Mouse (Mus musculus) embryo, embryonic 10.5 days (tissue): ENCODE measurements at regions not wholly inside any gene's neighbourhood (a gene's known extent, or its start where the extent isn't known, plus 50 kb on each side); places are given as distances from the start of the nearest gene placed in this dataset.

Experiments used
- DNase-seq: peaks from one replicate; pipeline ENCODE4 v3.0.0-alpha.2; 2015; ENCODE audit warnings: low spot score

DNA sequence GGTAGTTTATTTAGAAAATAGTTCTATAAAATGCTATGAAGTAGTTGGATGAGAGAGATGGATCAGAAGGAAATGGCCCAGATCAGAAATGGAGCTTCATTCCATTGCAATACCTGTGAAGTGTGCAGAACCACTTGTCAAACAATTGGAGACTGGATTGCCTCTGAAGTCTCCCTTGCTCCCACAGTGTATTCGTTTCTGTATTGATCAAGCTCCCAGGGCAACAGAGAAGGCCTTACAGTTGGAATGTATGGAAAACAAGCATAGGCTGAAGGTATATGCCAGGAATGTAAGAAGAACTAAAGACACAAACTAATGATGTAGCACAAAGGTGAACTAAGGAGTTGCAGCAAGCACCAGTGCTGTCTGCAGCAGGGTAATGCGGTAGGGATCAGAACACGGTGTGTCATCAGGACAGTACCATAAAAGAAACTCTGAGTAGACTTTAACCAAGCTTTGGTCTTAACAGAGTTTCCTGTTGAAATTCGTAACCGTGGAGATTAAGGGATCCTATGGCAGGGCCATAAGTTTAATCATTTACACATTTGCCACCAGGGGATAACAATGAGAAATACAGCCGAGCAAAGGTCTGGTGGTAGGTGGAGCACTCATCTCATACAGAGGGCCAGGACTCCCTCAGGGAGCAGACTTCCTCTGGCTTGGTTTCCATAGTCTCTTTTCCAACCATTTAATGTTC, 732.9 kb upstream of the 2610301B20Rik start:
- no peak for DNase-seq

DNA sequence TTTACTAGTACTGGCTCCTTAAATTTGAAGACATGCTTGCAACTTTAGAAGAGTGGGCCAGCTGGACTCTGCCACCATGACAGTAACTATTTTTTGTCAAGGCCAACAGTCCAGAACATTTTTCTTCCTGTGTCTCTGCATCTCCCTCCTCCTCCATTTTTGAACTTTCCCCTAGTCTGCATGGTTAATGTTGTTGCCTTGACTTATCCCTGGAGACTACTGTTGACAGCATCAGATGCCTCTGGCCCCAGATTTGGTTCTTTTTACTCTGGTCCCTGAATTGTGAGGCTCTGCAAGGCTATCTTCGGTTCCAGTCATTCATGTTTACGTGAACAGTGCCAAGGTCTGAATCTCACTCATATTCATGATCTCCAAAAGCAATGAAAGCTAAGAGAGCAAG, 724.4 kb upstream of the 2610301B20Rik start:
- no peak for DNase-seq

DNA sequence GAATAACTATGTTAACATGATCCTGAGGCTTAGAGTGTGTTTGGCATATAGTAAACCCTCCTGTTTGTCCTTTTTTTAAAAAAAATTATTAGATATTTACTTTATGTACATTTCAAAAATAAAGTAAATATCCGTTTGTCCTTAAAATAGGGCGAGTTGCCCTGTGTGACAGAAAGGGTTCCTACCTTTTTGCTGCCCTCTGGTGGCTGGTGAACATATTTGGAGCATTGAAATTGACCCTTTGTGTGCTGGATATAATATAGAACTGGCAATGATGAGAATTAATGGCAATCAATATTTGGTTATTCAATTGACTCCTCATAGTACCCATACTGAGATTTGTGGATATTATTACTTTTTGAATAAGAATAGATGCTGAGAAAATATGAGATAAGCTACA, 723.8 kb upstream of the 2610301B20Rik start:
- DNase-seq, result peak; percentile 69

DNA sequence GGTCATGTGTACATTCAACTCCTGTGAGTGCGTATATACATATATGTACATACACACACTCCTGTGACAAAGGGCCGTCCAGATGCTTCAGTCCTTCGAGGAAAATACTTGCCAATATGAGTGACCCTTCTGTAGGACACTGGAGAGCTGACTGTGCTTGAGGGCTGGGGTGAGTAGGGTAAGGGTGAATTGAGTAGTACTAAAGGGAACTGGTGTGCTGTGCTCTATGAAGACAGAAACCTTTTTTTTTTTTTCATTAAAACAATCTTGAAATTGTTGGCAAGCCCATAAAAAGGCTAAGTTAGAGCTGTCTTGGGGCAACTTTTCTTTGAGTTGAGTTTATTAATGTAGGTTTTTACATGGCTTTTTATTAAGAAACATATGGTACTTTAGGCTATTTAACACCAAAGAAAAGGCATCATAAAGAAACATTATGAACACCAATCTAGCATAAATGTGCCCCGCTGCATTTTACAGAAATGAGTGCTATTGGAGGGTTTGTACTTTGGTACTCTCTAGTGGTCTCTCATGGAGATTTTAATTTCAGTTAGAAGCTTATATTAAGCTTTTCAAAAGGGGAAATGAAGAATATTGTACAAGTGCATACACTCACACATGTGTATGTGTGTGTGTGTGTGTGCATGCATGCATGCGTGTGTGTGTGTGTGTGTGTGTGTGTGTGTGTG, 718.5 kb upstream of the 2610301B20Rik start:
- DNase-seq, result no peak

DNA sequence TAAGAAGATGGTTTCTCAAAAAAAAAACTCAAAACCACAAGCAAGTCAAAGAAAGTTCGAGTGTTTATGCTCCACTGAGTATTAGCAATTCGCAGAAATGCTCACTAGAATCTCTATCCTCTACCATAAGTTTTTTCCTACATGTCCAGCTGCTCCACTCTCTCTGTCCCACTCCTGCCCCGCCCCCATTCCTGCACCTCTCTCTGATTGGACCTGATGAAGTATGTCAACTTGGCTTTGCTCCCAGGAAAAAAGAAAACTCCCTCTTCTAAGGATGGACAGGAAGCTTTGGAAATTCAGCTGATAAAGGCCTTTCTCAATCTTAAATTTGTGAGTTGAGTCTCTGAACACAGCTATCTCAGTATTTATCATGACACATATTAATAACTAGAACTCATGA, 684.4 kb upstream of the 2610301B20Rik start:
- DNase-seq, result no peak

DNA sequence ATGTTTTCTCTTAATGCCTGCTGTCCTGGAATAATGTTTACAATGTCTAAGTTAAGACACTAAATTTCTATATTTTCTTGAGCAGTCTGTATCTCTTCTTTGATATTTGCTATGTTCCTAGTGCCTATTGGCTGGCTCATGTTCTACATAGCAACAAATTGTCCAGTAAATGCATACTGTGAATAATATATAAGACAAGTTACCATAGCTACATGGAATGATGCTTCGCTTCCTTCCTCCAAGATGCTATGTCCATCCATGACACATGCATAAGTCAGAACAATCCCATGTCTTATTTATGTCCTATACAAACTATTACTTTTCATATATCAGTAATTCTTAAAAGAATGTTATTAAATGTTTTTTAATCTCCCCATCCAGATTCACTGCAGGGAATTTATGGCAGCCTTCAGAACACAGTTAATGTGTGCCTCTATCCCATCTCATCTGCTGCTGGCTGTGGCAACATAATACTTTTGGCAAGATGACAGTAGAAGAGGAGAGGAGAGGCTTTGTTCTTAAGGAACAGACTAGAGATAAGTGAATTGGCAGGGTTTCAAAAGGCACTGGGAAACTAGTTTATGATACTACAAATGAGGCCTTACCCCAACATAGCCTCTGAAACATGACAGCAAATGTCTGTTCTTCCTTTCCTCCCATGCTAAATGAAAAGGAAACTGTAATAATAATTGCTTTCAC, 676.9 kb upstream of the 2610301B20Rik start:
- no peak for DNase-seq

DNA sequence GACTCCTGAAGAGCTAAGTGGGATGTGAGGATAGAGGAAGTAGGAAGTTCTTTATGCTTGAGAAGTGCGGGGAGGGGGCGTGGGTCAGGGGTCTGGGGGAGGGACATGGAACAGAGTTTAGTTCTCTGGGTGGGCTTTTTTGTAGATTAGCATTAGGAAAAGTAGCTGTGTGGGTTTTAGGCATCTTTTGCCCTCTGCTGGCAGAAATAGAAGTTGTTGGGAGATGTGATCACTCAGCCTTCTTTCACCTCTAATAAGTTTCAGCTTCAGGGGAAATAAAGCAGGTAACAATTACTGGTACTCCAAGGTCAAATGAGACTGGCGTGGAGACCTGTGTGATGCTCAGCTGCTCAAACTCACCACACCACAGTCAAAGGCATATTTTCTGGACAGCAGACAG, 672.5 kb upstream of the 2610301B20Rik start:
- DNase-seq, result peak; percentile 40

DNA sequence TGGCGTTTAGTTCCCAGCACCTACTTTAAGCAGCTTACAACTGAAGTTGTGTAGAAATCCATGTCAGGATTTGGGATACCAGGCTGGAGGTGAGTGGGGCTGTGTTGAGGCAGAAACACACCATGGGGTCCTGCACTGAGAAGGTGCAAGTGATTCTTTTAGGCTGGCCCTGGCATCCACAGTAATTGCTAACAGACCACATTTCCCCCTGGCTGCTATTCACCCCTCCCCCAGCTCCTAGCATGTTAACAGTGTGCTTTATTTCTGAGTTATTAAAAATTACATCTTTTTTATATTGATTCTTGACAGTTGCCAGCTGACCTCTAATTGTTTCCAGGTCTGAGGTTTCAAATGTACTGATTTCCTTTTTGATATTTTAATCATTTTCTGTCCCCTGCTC, 670.1 kb upstream of the 2610301B20Rik start:
- DNase-seq, result peak; percentile 34

DNA sequence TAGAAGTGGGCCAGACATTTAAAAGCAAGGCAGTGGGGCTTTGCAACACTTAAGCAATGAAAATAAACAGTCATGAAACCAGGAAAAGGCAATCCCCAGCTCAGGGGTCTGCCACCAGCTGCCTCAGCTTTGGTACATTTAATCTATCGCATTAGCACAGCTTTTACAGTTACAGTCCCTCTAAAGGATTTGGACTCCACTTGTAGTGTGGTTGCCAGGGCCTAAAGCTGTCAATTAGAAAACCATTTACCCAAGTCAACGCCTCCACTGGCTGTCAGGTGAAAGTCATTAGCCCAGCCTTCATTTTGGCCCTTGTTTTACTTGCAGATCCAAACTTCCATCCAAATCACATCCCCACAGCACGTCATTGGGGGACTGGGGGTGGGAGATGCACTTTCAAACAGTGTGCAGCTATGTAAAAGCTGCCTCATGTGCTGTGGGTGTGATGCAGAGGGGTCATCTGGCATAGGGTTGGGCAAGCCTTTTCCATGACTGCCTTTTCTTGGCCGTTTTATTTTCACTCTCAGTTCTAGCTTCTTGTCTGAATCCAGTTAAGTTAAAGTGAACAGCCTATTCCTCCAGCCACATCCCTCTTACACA, 664.9 kb upstream of the 2610301B20Rik start:
- no peak for DNase-seq

DNA sequence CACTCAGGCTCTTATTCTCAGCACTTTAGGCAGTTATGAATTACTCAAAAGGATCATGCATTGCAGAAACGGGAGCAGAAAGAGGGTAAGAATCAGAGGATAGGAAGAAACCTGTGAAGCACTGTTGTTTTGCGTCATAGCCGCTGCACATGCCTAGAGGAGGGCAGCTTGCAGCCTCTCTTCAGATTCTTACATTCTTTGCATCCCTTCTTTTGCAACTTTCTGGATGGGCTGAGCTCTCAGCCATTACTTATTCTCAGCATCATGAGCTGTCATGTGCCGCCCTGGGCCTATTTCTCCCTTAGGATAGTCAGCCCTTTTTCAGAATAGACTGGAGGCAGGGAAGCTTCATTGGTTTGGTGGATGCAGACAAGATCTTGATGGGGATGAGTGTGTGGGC, 663.0 kb upstream of the 2610301B20Rik start:
- DNase-seq, result no peak

DNA sequence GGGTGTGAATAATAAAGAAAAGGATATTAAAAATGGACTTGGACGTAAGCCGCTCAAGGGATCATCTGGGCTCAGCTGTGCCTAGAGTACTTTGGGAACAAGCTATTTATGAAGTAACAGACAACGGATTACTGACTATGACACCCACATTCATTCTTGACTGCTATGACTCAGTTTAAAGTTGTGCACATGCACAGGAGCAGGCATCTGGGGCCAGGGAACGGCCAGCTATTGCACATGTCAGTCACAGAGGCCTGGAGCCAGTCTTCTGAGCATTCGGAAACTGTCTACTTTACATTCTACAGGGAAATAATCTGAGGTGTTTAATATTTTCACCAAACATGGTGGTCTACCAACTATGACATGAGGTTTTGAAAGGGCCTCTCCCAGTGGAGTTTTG, 639.0 kb upstream of the 2610301B20Rik start:
- no peak for DNase-seq

DNA sequence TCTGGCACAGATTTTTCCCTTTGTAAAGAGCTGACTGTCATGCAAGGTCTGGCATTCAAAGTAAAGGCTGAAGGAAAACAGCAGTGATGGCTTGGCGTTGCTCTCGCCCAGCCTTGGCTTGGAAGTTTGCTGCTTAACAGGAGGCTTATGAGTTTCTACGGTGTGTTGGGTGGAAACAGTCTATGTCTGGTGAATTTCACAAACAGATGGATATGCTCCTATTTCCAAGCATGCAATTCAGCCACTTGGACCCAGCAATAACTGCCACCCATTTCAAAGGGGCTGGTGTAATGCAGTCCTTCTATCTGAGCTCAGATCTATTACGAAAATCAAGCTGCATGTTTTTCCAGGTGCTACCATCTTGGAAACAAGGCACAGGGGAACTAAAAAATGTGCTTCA, 632.2 kb upstream of the 2610301B20Rik start:
- DNase-seq, result no peak

DNA sequence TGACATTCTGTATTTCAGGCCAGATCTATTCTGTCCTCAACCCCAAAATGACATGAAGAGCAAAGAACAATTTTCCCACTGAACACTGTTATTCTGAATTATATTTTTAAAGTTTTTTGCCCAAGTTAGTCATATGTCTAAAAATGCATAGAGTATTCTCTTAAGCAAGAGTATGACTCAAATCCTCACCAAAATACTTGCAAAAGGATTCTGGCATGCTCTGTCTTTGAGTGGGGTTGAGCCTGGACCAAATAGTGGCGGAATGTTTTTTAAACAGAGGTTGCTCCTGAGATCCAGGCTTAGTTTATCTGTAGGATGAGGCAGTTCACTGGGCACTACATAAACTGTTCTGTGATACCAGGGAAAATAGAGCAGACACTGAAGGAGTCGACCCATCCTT, 631.4 kb upstream of the 2610301B20Rik start:
- DNase-seq, result no peak

DNA sequence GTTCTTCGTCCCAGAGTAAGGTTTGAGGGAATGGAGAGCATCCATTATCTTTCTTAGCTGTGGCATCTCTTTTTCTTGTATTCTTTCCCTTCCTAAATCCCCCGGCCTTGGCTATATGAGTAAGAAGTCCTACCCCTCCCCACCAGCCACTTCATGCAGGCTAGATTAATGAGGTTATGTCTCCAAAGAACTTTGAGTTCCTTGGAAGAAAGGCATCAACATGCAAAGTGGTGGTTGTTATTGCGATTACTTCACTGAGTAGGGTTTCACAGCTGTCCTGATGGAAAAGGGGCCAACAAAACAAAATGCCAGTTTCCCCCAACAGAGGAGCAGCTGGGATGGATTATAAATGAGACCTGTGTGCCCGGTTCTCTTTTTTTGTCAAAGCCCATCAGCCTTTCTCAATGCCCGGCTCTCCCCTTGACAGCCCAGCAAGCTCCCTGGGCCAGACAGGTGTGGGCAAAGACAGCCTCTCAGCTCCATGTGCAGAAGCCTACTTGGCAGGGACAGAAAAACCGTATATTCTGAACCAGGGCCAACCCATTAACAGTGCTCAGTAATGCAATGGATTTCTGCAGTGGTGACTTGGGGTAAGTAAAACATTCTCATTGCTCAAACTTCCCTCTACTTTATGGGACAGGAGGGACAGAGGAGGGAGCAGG, 620.1 kb upstream of the 2610301B20Rik start:
- DNase-seq, result no peak

DNA sequence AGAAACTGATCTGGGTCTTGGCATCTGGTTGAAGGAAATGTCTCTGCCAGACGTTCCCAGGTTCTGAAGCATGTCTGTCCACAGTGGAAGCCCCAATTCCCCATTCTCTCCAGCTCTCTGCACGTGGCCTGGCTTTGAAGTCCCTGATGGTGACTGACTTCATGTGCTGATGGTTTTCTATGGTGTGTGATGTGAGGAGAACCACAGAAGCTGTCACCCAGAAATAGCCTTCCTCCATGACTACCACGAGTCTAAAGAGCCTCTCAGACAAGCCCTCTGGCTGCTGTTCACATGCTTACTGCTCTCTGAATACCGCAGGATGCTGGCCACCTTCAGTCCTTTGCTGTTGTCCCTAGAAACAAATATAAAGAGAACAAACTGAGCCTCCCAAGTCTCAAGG, 616.8 kb upstream of the 2610301B20Rik start:
- no peak for DNase-seq

DNA sequence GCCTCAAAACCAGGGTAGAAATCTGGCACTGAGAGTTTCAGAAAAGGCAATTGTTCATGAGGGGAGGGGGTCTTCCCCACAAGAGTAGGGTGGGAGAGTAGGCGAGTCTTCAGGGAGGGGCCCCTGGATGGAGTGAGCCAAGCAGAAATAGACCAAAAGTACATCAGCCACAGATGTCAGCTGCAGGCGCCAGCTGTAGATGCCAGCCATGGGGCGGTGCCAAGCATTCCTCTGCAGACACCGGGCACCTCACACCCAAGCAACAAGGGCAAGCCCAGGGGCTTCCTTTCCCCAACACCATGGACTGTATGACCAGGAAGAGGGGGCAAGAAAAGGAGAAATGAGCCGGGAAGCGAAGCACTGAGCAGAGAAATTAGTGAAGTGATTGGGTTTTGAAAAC, 613.9 kb upstream of the 2610301B20Rik start:
- no peak for DNase-seq

DNA sequence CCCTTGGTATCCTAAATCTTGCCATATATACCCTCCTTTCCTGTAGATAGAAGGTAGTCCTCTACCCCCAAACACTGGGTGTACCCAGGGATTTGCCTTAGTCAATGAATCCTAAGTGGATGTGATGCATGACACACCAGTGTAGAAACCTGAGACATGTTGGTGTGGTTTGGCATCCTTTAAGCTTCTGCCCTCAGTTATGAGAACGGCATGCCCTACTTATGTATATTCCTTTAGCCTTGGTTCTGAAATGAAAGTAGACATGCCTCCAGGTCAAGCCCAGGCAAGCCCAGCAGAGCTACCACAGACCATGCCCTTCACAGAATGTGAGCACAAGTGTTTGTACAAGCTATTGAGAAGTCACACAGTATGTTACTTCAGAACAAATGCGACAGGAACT, 608.4 kb upstream of the 2610301B20Rik start:
- no peak for DNase-seq

DNA sequence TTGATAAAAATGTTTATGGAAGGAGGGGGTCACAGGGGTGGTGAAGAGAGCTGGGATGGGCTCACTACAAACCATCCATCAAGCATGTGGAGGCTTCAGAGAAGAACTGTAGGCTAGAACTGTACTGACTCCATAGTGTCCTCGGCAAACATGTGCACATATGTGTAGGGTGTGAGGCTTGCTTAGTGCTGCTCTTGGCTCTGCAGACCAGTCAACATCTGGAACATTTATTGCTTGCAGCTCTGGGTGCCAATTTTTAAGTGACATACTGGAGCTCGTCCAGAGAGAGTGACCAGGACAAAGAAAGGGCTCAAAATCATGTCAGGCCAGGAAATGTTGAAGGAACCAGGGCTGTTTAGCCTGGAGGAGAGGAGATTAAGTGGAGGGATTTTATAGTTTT, 588.7 kb upstream of the 2610301B20Rik start:
- no peak for DNase-seq

DNA sequence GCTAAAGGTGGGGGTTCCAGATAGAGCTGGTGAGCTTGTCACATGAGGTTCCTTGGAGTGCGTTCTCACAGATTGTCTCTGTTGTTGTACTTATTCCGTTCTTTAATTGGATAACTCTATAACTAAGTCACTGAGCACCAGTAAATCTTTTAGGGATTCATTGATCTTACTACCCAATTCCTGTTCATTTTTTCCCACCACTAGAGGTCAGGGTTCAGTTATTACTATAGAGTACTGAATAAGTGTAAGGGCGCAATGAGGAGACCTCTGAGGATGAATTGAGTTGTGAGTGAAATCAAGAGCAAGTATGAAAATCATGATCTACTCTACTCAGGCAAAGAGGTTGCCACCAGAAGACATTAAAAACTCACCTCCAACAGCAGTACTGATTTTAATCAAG, 584.0 kb upstream of the 2610301B20Rik start:
- peak; percentile 66 for DNase-seq

DNA sequence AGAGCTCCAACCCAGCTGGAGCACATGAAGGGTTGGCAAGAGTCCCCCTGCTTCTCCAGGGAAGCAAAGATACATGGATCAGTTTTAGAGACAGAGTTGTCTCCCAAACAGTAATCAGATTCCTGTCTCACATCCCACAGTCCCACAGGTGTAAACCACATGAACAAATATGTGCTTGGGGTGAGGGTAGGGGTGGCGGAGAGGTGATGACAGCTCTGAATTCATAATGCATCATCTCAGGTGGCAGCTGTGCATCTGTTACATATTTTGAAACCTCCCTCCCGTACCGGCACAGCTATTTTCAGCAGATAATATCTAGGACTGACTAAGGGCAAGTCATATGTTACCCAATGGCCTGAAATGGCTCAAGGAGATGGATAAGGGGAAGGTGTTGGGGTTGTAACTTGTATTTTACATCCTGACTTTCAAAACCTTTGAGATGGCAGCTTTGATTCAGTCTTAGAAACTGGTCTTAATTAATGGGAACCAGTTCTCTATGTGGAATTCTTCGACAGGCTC, 579.2 kb upstream of the 2610301B20Rik start:
- no peak for DNase-seq

DNA sequence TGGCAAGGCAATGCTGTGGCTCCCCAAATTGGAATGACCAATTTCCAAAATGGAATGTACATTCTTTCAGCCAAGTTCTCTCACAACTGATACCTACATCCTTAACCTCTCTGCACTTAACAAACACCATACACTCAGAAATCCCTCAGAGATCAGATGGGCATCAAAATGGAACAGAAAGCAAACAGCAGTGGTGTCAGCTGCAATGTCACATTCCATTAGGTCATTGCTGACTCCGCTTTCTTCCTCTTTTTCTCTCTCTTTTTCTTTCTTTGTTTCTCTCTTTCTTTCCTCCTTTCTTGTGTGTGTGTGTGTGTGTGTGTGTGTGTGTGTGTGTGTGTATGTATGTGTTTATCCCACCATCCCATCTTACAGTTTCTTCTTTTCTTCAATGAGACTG, 578.1 kb upstream of the 2610301B20Rik start:
- DNase-seq, result no peak

DNA sequence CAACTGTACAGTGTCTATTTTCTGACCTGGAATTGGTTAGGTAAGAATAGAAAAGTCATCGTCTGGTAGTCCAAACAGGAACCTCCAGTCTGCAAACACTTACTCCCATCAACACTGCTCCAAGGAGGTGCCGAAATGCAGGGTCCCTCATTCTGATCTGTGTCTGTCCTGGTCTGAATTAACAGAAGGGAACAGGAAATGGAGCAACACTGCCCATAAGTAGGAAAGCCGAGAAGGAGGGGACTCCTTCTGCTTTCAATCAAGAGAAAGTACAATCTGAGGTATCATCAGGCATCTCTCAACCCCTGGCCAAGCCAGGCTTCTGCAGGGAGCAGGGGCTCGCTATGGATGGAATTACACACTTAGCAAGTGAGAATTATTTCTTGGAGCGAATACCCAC, 562.4 kb upstream of the 2610301B20Rik start:
- DNase-seq, result peak; percentile 26
